Mouse (Mus musculus): ENCODE measurements around the gene 4930469K13Rik. TPM values are rescaled to one million over a fixed set of nuclear protein-coding genes. Genes with fewer than 3 reads are reported as not detected.

The 4930469K13Rik gene
- polyA plus RNA-seq, 2 experiments: not detected

- no peak overlapping the region for H3K4me2 ChIP-seq (replicated peaks; ENCODE audit: low read depth, low read length, severe bottlenecking)
Measured at GRCm38 (mm10) chr11:34077870-34078269, 20.5 kb downstream of the 4930469K13Rik start.

GRCm38 (mm10) chr11:34073776-34074175 lies 24.6 kb downstream of the 4930469K13Rik start:
- no peaks in the 10 kb centered on the region for H3K9me3 ChIP-seq (ENCODE audit: control insufficient read depth, low read length)
- no peaks in the 10 kb centered on the region for H3K27me3 ChIP-seq (ENCODE audit: control insufficient read depth, insufficient read depth, low read length)
- TF ChIP-seq POLR2A (IDR thresholded peaks at IDR 0.05; ENCODE audit: borderline replicate concordance, extremely low read depth, insufficient read depth, insufficient read length): no peak
- no peak overlapping the region for H3K9ac ChIP-seq (ENCODE audit: low read depth, low read length, severe bottlenecking)
- no peak for ATAC-seq (ENCODE audit: low FRiP score, low read depth)
- peak; percentile 42 for DNase-seq (ENCODE audit: low spot score)
- no peak overlapping the region for H3K4me2 ChIP-seq (replicated peaks; ENCODE audit: low read depth, low read length, severe bottlenecking)
- H3K36me3 ChIP-seq (ENCODE audit: control insufficient read depth, insufficient read depth, low read length): no peaks in the 10 kb centered on the region
- no peak overlapping the region for H3K4me3 ChIP-seq (replicated peaks; ENCODE audit: low read length)
- no peaks in the 10 kb centered on the region for H3K4me1 ChIP-seq (ENCODE audit: control insufficient read depth, insufficient read depth, low read length)
- no peak overlapping the region for H3K27ac ChIP-seq (replicated peaks; ENCODE audit: low read depth, low read length)
- 16% methylated on average over 15 of the region's 15 CpGs for WGBS

More at GRCm38 (mm10) chr11:34077870-34078269, 20.5 kb downstream of the 4930469K13Rik start:
- Histone ChIP-seq H3K9ac (ENCODE audit: low read depth, low read length, severe bottlenecking) (no peak overlapping the region), H3K36me3 (ENCODE audit: control insufficient read depth, insufficient read depth, low read length) (no peaks in the 10 kb centered on the region), H3K9me3 (ENCODE audit: control insufficient read depth, low read length) (no peaks in the 10 kb centered on the region), H3K27ac (replicated peaks; ENCODE audit: low read depth, low read length) (no peak overlapping the region), H3K4me1 (ENCODE audit: control insufficient read depth, insufficient read depth, low read length) (peaks cover 7% of the 10 kb centered on the region), H3K4me3 (replicated peaks; ENCODE audit: low read length) (no peak overlapping the region), H3K27me3 (ENCODE audit: control insufficient read depth, insufficient read depth, low read length) (no peaks in the 10 kb centered on the region)
- TF ChIP-seq POLR2A (IDR thresholded peaks at IDR 0.05; ENCODE audit: borderline replicate concordance, extremely low read depth, insufficient read depth, insufficient read length): no peak
- no peak for DNase-seq (ENCODE audit: low spot score)
- WGBS: 67% methylated on average over 2 of the region's 2 CpGs
- ATAC-seq (ENCODE audit: low FRiP score, low read depth): no peak

DNA sequence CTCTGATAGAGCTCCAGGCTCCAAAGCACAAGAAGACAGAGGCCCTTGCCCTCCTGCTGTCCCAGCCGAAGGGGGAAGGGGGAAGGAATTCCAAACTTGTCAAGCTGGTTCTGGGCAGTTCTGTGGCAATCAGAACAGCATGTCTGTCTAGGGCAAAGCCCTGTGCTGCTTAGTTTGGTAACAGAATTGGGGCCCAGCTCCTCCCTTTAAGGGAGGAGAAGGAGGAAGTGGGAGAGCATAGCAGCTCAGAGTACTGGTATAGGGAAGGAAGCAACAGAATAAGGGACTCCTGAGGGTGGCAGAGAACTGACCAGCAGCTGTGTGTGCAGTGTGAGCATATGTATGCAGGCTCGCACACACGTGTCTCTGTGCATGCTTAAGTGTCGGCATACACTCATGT lies 26.0 kb downstream of the 4930469K13Rik start:
- Histone ChIP-seq H3K27me3 (ENCODE audit: control insufficient read depth, insufficient read depth, low read length) (no peaks in the 10 kb centered on the region), H3K27ac (replicated peaks; ENCODE audit: low read depth, low read length) (no peak overlapping the region), H3K4me1 (ENCODE audit: control insufficient read depth, insufficient read depth, low read length) (no peaks in the 10 kb centered on the region), H3K4me2 (replicated peaks; ENCODE audit: low read depth, low read length, severe bottlenecking) (no peak overlapping the region), H3K9ac (ENCODE audit: low read depth, low read length, severe bottlenecking) (no peak overlapping the region), H3K36me3 (ENCODE audit: control insufficient read depth, insufficient read depth, low read length) (no peaks in the 10 kb centered on the region), H3K4me3 (replicated peaks; ENCODE audit: low read length) (no peak overlapping the region), H3K9me3 (ENCODE audit: control insufficient read depth, low read length) (no peaks in the 10 kb centered on the region)
- ATAC-seq (ENCODE audit: low FRiP score, low read depth) (no peak), DNase-seq (ENCODE audit: low spot score) (no peak)
- 66% methylated on average over 4 of the region's 4 CpGs for WGBS
- no peak for TF ChIP-seq POLR2A (IDR thresholded peaks at IDR 0.05; ENCODE audit: borderline replicate concordance, extremely low read depth, insufficient read depth, insufficient read length)

GRCm38 (mm10) chr11:34070596-34070995 lies 27.8 kb downstream of the 4930469K13Rik start:
- H3K4me2 ChIP-seq (replicated peaks; ENCODE audit: low read depth, low read length, severe bottlenecking): no peak overlapping the region
- H3K27ac ChIP-seq (replicated peaks; ENCODE audit: low read depth, low read length): no peak overlapping the region
- DNase-seq (ENCODE audit: low spot score) (no peak), ATAC-seq (ENCODE audit: low FRiP score, low read depth) (no peak)
- no peaks in the 10 kb centered on the region for H3K9me3 ChIP-seq (ENCODE audit: control insufficient read depth, low read length)
- H3K9ac ChIP-seq (ENCODE audit: low read depth, low read length, severe bottlenecking): no peak overlapping the region
- no peaks in the 10 kb centered on the region for H3K36me3 ChIP-seq (ENCODE audit: control insufficient read depth, insufficient read depth, low read length)
- TF ChIP-seq POLR2A (IDR thresholded peaks at IDR 0.05; ENCODE audit: borderline replicate concordance, extremely low read depth, insufficient read depth, insufficient read length): no peak
- no peak overlapping the region for H3K4me3 ChIP-seq (replicated peaks; ENCODE audit: low read length)
- H3K4me1 ChIP-seq (ENCODE audit: control insufficient read depth, insufficient read depth, low read length): no peaks in the 10 kb centered on the region
- no peaks in the 10 kb centered on the region for H3K27me3 ChIP-seq (ENCODE audit: control insufficient read depth, insufficient read depth, low read length)

GRCm38 (mm10) chr11:34063702-34064485 lies 34.5 kb downstream of the 4930469K13Rik start:
- Histone ChIP-seq H3K27me3 (ENCODE audit: control insufficient read depth, insufficient read depth, low read length) (no peaks in the 10 kb centered on the region), H3K36me3 (ENCODE audit: control insufficient read depth, insufficient read depth, low read length) (no peaks in the 10 kb centered on the region), H3K9me3 (ENCODE audit: control insufficient read depth, low read length) (no peaks in the 10 kb centered on the region), H3K9ac (ENCODE audit: low read depth, low read length, severe bottlenecking) (no peak overlapping the region), H3K27ac (replicated peaks; ENCODE audit: low read depth, low read length) (no peak overlapping the region), H3K4me2 (replicated peaks; ENCODE audit: low read depth, low read length, severe bottlenecking) (no peak overlapping the region), H3K4me1 (ENCODE audit: control insufficient read depth, insufficient read depth, low read length) (0 out of 2 replicates have a peak, but pooled peaks cover 4% of the 10 kb centered on the region), H3K4me3 (replicated peaks; ENCODE audit: low read length) (no peak overlapping the region)
- no peak for TF ChIP-seq POLR2A (IDR thresholded peaks at IDR 0.05; ENCODE audit: borderline replicate concordance, extremely low read depth, insufficient read depth, insufficient read length)
- WGBS: 56% methylated on average over 5 of the region's 5 CpGs
- no peak for ATAC-seq (ENCODE audit: low FRiP score, low read depth)
- no peak for DNase-seq (ENCODE audit: low spot score)
